Mouse (Mus musculus) left cerebral cortex, adult 6 months (tissue): ENCODE data around the gene Pgpep1l. TPM values are rescaled to one million over a fixed set of nuclear protein-coding genes. Genes with fewer than 3 reads are reported as not detected.

Experiments
- long read RNA-seq, 2 experiments: library from polyadenylated mRNA; unstranded; transcript quantifications; one replicate each; pipeline ENCODE4 v2.0.0; 2019 to 2020
- polyA plus RNA-seq: library from polyadenylated mRNA; unstranded; fragments of <200 nt; fragmentation: Nextera tagmentation; gene quantifications from 2 replicates; pipeline ENCODE4 v1.2.3, GENCODE M21; 2021

Gene Pgpep1l
- polyA plus RNA-seq, result not detected in 2 replicates
- long read RNA-seq, experiment 1, result 0 reads
- long read RNA-seq, experiment 2, result 0 reads

GRCm38 (mm10) chr7:68264028-68264453 lies at the start of gene Pgpep1l:
Gene Pgpep1l, minus strand, starts transcription at chr7:68264233.

DNA sequence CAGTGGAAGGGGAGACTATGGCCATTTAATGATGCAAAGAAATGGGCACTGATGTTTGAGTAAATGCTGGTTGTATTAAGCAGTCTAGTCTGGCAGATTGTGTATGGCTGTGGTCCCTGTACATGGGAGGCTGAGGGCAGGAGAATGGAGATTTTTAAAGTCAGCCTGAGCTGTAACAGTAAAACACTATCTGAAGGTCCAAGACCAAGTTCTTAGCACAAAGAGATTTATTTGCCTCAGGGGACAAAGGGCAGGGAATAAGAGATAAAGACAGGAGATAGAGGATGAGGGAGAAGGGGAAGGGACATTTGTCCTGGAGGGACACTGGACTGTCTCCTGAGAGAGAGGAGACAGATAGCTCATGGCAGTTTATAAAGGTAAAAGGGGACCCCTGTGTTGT lies 9.5 kb upstream of the Pgpep1l start, which contains the start of gene Fam169b:
Gene Fam169b, plus strand, starts transcription at position 325 of the 400 bp plus-strand sequence.

Other genes with a start within 250 kb of the Pgpep1l start
- 0.18 and 0.26 TPM in 2 replicates for gene Fam169b, start 9.6 kb upstream of the Pgpep1l start, polyA plus RNA-seq